Mouse (Mus musculus) stomach, embryonic 14.5 days (tissue): ENCODE measurements around the gene Jup. TPM values are rescaled to one million over a fixed set of nuclear protein-coding genes. Genes with fewer than 3 reads are reported as not detected.
A peak's percentile ranks its signal among the peaks of the same experiment; 100 is the strongest.

Experiments
- ATAC-seq: fragments of 200-750 bp; cut with Nextera tagmentation; 2 replicates; pipeline ENCODE4 v1.8.0; 2017; ENCODE audit warnings: low read depth, moderate TSS enrichment; ENCODE audit not compliant: insufficient number of reproducible peaks, insufficient read depth, low FRiP score
- H3K27ac ChIP-seq: fragments of 300-500 bp; sonication (generic); 2 replicates; pipeline ENCODE4 v1.5.1; 2014; ENCODE audit warnings: mild to moderate bottlenecking, low read length, moderate library complexity, mixed read lengths
- H3K27me3 ChIP-seq: fragments of 300-500 bp; sonication (generic); 2 replicates; pipeline ENCODE4 v1.6.1; 2014; ENCODE audit warnings: low read length, control low read depth, mixed read lengths; ENCODE audit not compliant: control insufficient read depth, insufficient read depth
- H3K36me3 ChIP-seq: fragments of 300-500 bp; sonication (generic); 2 replicates; pipeline ENCODE4 v1.6.1; 2014; ENCODE audit warnings: mild to moderate bottlenecking, control low read depth, low read length, moderate library complexity, mixed read lengths; ENCODE audit not compliant: control insufficient read depth, insufficient read depth
- H3K4me1 ChIP-seq: fragments of 300-500 bp; sonication (generic); 2 replicates; pipeline ENCODE4 v1.6.1; 2014; ENCODE audit warnings: low read length, control low read depth, mixed read lengths; ENCODE audit not compliant: control insufficient read depth, insufficient read depth
- H3K4me2 ChIP-seq: fragments of 300-500 bp; sonication (generic); replicated peaks from 2 replicates; pipeline ENCODE4 v1.6.1; 2014; ENCODE audit warnings: low read depth, low read length, control low read depth
- H3K4me3 ChIP-seq: fragments of 300-500 bp; sonication (generic); 2 replicates; pipeline ENCODE4 v1.5.1; 2014; ENCODE audit warnings: low read depth, low read length, control low read depth
- H3K9ac ChIP-seq: fragments of 300-500 bp; sonication (generic); replicated peaks from 2 replicates; pipeline ENCODE4 v1.6.1; 2014; ENCODE audit warnings: low read depth, mild to moderate bottlenecking, control low read depth, low read length, moderate library complexity, mixed read lengths
- H3K9me3 ChIP-seq: fragments of 300-500 bp; sonication (generic); 2 replicates; pipeline ENCODE4 v1.6.1; 2016; ENCODE audit warnings: low read depth, low read length, control low read depth; ENCODE audit not compliant: control insufficient read depth
- WGBS: fragments of 180-500 bp; shearing (Covaris S2); extraction: QIAGEN DNeasy Blood & Tissue Kit; methylation state at CpG from one replicate; pipeline ENCODE4 v1.1.7; 2014; 5-methylcytosine and 5-hydroxymethylcytosine counted together
- polyA plus RNA-seq: library from polyadenylated mRNA; unstranded; fragments of >200 nt; fragmentation: Nextera tagmentation; extraction: Ambion mirVana; gene quantifications from 2 replicates; pipeline ENCODE4 v1.2.1, GENCODE M21; 2014

Jup gene
- polyA plus RNA-seq, 1 experiment from 2014 or later, result 139 TPM

GRCm38 (mm10) chr11:100389931-100390445 lies 7.6 kb downstream of the Jup start:
- Histone ChIP-seq H3K4me1 (peaks cover 73% of the 10 kb centered on the region), H3K27me3 (no peaks in the 10 kb centered on the region), H3K9me3 (no peaks in the 10 kb centered on the region), H3K4me3 (no peak overlapping the region), H3K27ac (peak overlapping the region; percentile 22), H3K9ac (no peak overlapping the region), H3K4me2 (no peak overlapping the region; the same call in 1 of the 2 replicates), H3K36me3 (peaks cover 11% of the 10 kb centered on the region; the same call in 1 of the 2 replicates)
- ATAC-seq, result no peak
- 38% methylated on average over 8 of the region's 8 CpGs for WGBS

GRCm38 (mm10) chr11:100388588-100388987 lies 9.0 kb downstream of the Jup start:
- H3K4me1 ChIP-seq, result peaks cover 60% of the 10 kb centered on the region
- no peak overlapping the region for H3K9ac ChIP-seq
- no peaks in the 10 kb centered on the region for H3K9me3 ChIP-seq
- H3K36me3 ChIP-seq, result peaks cover 23% of the 10 kb centered on the region; the same call in 1 of the 2 replicates
- H3K27ac ChIP-seq, result peak overlapping the region; percentile 90
- H3K4me3 ChIP-seq, result no peak overlapping the region
- 59% methylated on average over 6 of the region's 6 CpGs for WGBS
- ATAC-seq, result no peak
- H3K27me3 ChIP-seq, result no peaks in the 10 kb centered on the region
- 0 out of 2 replicates have a peak overlapping the region, but pooled peaks have one; percentile 28 for H3K4me2 ChIP-seq

DNA sequence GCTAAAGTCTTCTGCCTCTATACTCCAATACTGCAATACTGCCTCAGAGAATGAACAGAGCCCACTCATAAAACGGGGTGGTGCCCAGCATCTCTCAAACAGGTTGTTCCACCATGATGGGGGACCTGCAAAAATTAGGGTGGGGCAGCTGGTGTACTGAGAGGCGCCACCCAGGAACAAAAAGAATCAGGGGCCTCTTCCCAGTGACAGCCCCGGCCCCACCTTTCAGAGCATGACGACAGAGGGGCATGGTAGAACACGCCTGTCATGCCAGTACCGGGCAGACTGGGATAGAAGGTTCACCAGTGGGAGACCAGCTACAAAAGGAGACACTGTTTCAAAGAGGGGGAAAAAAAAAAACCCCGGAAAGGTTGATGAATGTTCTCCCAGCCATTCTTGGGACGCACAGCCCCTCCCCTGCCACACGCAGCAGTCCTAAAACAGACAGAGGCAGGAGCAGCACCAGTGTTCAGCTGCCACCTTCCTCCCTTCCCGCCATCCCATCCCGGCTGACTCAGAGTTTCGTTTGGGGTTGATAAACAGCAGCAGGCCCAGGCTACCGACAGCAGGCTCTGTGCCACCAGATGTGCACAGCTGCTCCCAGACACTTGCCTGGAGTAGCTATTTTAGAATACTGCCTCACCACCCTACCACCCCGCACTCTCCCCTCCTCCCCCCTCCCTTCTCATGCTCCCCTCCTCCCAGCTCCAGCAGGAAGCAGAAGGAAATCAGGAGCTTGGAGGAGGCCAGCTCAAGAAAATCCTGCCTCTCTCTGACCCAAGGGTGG lies 9.8 kb downstream of the Jup start:
- Histone ChIP-seq H3K27ac (peak overlapping the region; percentile 90), H3K36me3 (peaks cover 31% of the 10 kb centered on the region), H3K27me3 (no peaks in the 10 kb centered on the region), H3K9ac (no peak overlapping the region), H3K4me2 (peak overlapping the region; percentile 28; the same call in 1 of the 2 replicates), H3K4me3 (no peak overlapping the region), H3K9me3 (no peaks in the 10 kb centered on the region), H3K4me1 (peaks cover 52% of the 10 kb centered on the region)
- WGBS, result 20% methylated on average over 14 of the region's 14 CpGs
- peak; percentile 34; the same call in 1 of the 2 replicates for ATAC-seq

GRCm38 (mm10) chr11:100387111-100387510 lies 10.5 kb downstream of the Jup start:
- H3K4me1 ChIP-seq, result peaks cover 48% of the 10 kb centered on the region
- 79% methylated on average over 6 of the region's 6 CpGs for WGBS

DNA sequence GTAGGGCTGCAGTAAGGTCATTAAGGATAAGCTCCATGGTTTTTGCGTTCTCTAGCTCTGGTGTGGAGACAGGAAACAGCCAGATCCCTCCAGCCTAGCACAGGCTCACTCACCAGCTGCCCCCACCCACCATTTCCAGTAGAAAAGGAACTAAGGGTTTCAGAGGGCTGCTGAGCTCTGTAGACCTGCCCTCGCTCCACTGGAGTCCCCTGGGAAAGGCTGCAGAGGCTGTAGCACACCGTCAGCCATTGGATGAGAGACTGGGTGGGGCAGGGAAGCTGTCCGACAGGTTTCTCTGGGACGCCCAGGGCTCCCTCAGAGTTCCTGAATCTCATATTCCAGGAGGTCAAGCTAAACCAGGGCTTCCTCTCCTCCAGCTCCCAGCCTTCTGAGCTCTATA lies 11.0 kb downstream of the Jup start:
- Histone ChIP-seq H3K4me3 (no peak overlapping the region), H3K4me2 (0 out of 2 replicates have a peak overlapping the region, but pooled peaks have one; percentile 6), H3K9me3 (no peaks in the 10 kb centered on the region), H3K27me3 (no peaks in the 10 kb centered on the region), H3K36me3 (peaks cover 32% of the 10 kb centered on the region), H3K9ac (no peak overlapping the region), H3K27ac (peak overlapping the region; percentile 90), H3K4me1 (peaks cover 48% of the 10 kb centered on the region)
- peak; percentile 82 for ATAC-seq
- 50% methylated on average over 5 of the region's 5 CpGs for WGBS

More at GRCm38 (mm10) chr11:100387111-100387510, 10.5 kb downstream of the Jup start:
- no peak for ATAC-seq
- H3K4me3 ChIP-seq, result no peak overlapping the region
- H3K9me3 ChIP-seq, result no peaks in the 10 kb centered on the region
- 0 out of 2 replicates have a peak overlapping the region, but pooled peaks have one; percentile 6 for H3K4me2 ChIP-seq
- peak overlapping the region; percentile 90 for H3K27ac ChIP-seq
- H3K9ac ChIP-seq, result no peak overlapping the region
- no peaks in the 10 kb centered on the region for H3K27me3 ChIP-seq
- H3K36me3 ChIP-seq, result peaks cover 31% of the 10 kb centered on the region

DNA sequence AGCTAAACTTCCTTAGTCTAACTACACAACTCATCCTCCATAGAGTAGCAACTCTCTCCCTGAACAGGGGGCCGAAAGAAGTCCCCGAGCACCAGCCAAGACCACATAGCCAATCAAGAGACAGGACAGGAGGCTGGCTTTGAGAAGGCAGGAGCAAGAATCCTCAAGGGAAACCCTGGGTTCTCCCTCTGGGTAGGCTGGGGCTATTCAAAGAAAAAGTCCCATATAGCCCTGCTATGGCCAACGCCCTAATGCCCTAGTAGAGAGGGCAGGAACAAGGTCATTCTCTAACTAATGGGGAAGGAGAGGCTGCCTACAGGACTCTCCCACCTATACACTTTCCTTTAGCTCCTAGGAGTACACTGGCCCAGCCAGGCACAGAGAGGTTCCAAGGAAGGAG lies 12.5 kb downstream of the Jup start:
- no peak overlapping the region for H3K27ac ChIP-seq
- no peak overlapping the region for H3K4me3 ChIP-seq
- peaks cover 40% of the 10 kb centered on the region for H3K36me3 ChIP-seq
- H3K4me2 ChIP-seq, result no peak overlapping the region
- no peak overlapping the region for H3K9ac ChIP-seq
- peaks cover 32% of the 10 kb centered on the region for H3K4me1 ChIP-seq
- 83% methylated on average over 3 of the region's 3 CpGs for WGBS
- no peak for ATAC-seq
- H3K27me3 ChIP-seq, result no peaks in the 10 kb centered on the region
- H3K9me3 ChIP-seq, result no peaks in the 10 kb centered on the region

- Histone ChIP-seq H3K4me1 (peaks cover 9% of the 10 kb centered on the region), H3K4me3 (no peak overlapping the region), H3K4me2 (no peak overlapping the region), H3K27me3 (no peaks in the 10 kb centered on the region), H3K27ac (no peak overlapping the region), H3K36me3 (peaks cover 59% of the 10 kb centered on the region), H3K9ac (no peak overlapping the region), H3K9me3 (no peaks in the 10 kb centered on the region)
- ATAC-seq, result no peak
- 84% methylated on average over 6 of the region's 6 CpGs for WGBS
Measured at GRCm38 (mm10) chr11:100382682-100383081, 14.9 kb downstream of the Jup start.

DNA sequence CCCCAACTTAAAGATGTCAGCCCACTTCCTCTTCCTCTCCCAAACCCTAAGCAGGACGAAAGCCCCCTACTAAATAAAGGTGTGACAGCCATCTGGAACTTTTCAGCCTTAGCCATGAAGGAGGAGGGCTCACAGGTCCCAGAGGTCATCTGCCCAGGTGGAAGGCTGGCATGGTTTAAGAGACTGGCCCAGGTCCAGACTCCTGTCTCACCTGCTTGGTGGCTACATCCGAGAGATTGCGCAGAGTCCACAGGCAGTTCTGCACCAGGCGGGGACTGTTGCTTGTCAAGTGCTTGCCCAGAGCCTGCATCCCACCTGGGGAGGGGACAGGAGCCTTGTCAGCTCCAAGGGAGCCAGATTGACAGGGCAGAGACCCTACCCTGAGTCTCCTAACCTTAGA lies 18.3 kb downstream of the Jup start:
- no peaks in the 10 kb centered on the region for H3K27me3 ChIP-seq
- no peak overlapping the region for H3K4me3 ChIP-seq
- H3K4me2 ChIP-seq, result no peak overlapping the region
- WGBS, result 79% methylated on average over 4 of the region's 4 CpGs
- no peak overlapping the region for H3K27ac ChIP-seq
- no peaks in the 10 kb centered on the region for H3K4me1 ChIP-seq
- H3K36me3 ChIP-seq, result peaks cover 64% of the 10 kb centered on the region
- no peak overlapping the region for H3K9ac ChIP-seq
- ATAC-seq, result no peak
- H3K9me3 ChIP-seq, result no peaks in the 10 kb centered on the region
